Mouse (Mus musculus) liver, postnatal 0 days (tissue): ENCODE results near the gene Chn2.

Source experiments
- CTCF ChIP-seq: sonication (generic); IDR thresholded peaks from 2 replicates; pipeline ENCODE4 v1.5.1; 2016; ENCODE audit warnings: antibody characterized with exemption, low read depth
- EP300 ChIP-seq: IDR thresholded peaks from 2 replicates; pipeline ENCODE4 v1.6.1; 2016; ENCODE audit warnings: antibody characterized with exemption, low read depth, mild to moderate bottlenecking

DNA sequence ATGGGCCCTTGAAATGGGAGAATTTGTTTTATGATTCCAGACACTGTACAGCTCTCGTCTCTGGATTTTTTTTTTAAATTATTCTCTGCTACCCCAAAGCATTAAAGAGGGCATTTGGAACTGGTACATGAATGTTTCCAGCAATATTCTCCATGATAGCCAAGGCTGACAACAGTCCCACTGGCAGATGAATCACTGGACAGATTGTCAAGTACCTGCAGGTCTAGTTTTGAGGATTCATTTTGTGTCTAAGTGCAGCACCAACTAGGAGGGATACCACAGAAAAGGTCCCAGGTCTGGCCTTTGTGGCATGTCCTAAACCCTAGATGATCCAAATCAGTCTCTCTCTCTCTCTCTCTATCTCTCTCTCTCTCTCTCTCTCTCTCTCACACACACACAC is 89.3 kb downstream of the Chn2 start:
- TF ChIP-seq CTCF = no peak
- TF ChIP-seq EP300 = no peak
